Mouse (Mus musculus): ENCODE measurements around the gene Hsph1. TPM values are rescaled to one million over a fixed set of nuclear protein-coding genes. Genes with fewer than 3 reads are reported as not detected.

Gene Hsph1
- total and polyA plus RNA-seq, 3 experiments = 57.5 to 156 (median 80.9) TPM

- Histone ChIP-seq H3K27ac (ENCODE audit: insufficient read depth, low read depth) (no peak overlapping the region), H3K4me2 (ENCODE audit: insufficient read depth, low read depth, poor library complexity, severe bottlenecking) (no peak overlapping the region), H3K4me1 (ENCODE audit: control insufficient read depth in 1 of 2, insufficient read depth in 2 of 2) (peaks cover 0 to 13% of the 10 kb centered on the region in 2 experiments; a peak in 1 of 4 replicates), H3K36me3 (replicated peaks in 1 of 2; ENCODE audit: control insufficient read depth in 1 of 2, insufficient read depth in 1 of 2, low read length in 1 of 2) (peaks cover 0 to 17% of the 10 kb centered on the region in 2 experiments), H3K9ac (ENCODE audit: insufficient read depth, low read depth) (no peak overlapping the region), H3K27me3 (replicated peaks) (no peaks in the 10 kb centered on the region), H3K9me3 (replicated peaks; ENCODE audit: low read length) (peaks cover 6% of the 10 kb centered on the region), H3K79me2 (replicated peaks; ENCODE audit: control insufficient read depth, extremely low read depth, insufficient read depth, poor library complexity, severe bottlenecking) (no peaks in the 10 kb centered on the region), H3K4me3 (replicated peaks in 1 of 3; ENCODE audit: low read depth in 2 of 3, low read length in 2 of 3, poor library complexity in 1 of 3) (no peak overlapping the region)
- DNase-seq (ENCODE audit: extremely low read depth) = no peak
- dilution Hi-C loops (cut with MboI; ENCODE audit: extremely low pct_ligation_motif_present, extremely low pct_unique_long_range_greater_than_20kb, low sequenced_read_pairs) (no loop called here), in situ Hi-C loops (cut with MboI; ENCODE audit: low pct_ligation_motif_present, low pct_unique_long_range_greater_than_20kb, low sequenced_read_pairs) (no loop called here)
- TF ChIP-seq RCOR1 (conservative IDR thresholded peaks at IDR 0.05; ENCODE audit: low read depth, low read length) (no peak), POLR2A (IDR thresholded peaks at IDR 0.05; ENCODE audit: low read depth, low read length) (no peak), HCFC1 (IDR thresholded peaks at IDR 0.05; ENCODE audit: low read depth, low read length) (no peak), NRF1 (IDR thresholded peaks at IDR 0.05; ENCODE audit: low read depth, low read length) (no peak), NELFE (IDR thresholded peaks at IDR 0.05; ENCODE audit: low read depth, low read length) (no peak), MAZ (IDR thresholded peaks at IDR 0.05; ENCODE audit: low read depth, low read length) (no peak), CTCF (conservative IDR thresholded peaks at IDR 0.05 in 1 of 2, IDR thresholded peaks at IDR 0.05 in 1 of 2; ENCODE audit: low read depth in 2 of 2, low read length in 2 of 2) (no peak), MAX (IDR thresholded peaks at IDR 0.05; ENCODE audit: low read length) (no peak), IRF4 (IDR thresholded peaks at IDR 0.05; ENCODE audit: low read depth, low read length) (no peak), JUND (conservative IDR thresholded peaks at IDR 0.05; ENCODE audit: low read depth, low read length) (no peak), E2F4 (IDR thresholded peaks at IDR 0.05; ENCODE audit: insufficient replicate concordance, low read depth, low read length) (no peak), GABPA (IDR thresholded peaks at IDR 0.05; ENCODE audit: insufficient replicate concordance, low read depth, low read length) (no peak)
These were observed 12.8 kb upstream of the Hsph1 start for GRCm38 (mm10) chr5:149648895-149649406.

DNA sequence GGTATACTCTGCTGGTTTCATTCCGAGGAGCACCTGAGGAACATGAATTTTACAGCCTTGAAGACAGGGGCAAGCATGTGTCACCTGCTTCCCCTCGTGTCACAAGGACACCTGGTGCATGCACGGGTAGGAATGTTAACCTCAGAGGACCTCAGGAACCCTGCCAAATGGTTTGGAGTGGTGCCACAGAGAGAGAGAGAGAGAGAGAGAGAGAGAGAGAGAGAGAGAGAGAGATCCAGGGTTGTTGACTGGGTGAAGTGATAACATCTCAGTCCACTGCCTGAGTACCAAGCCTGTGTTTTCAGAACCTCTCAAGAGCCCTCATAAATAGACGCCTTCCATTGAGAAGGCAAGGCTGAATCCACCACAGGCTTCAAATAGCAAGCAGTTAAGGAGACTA, 12.0 kb upstream of the Hsph1 start:
- Histone ChIP-seq H3K9me3 (replicated peaks; ENCODE audit: low read length) (peaks cover 4% of the 10 kb centered on the region), H3K4me2 (ENCODE audit: insufficient read depth, low read depth, poor library complexity, severe bottlenecking) (no peak overlapping the region), H3K27me3 (replicated peaks) (no peaks in the 10 kb centered on the region), H3K79me2 (replicated peaks; ENCODE audit: control insufficient read depth, extremely low read depth, insufficient read depth, poor library complexity, severe bottlenecking) (no peaks in the 10 kb centered on the region; the same call in 1 of the 2 replicates), H3K4me1 (ENCODE audit: control insufficient read depth in 1 of 2, insufficient read depth in 2 of 2) (peaks cover 0 to 20% of the 10 kb centered on the region in 2 experiments; a peak in 1 of 4 replicates), H3K9ac (ENCODE audit: insufficient read depth, low read depth) (no peak overlapping the region), H3K4me3 (replicated peaks in 1 of 3; ENCODE audit: low read depth in 2 of 3, low read length in 2 of 3, poor library complexity in 1 of 3) (no peak overlapping the region), H3K27ac (ENCODE audit: insufficient read depth, low read depth) (no peak overlapping the region), H3K36me3 (replicated peaks in 1 of 2; ENCODE audit: control insufficient read depth in 1 of 2, insufficient read depth in 1 of 2, low read length in 1 of 2) (peaks cover 0 to 17% of the 10 kb centered on the region in 2 experiments)
- no peak for DNase-seq (ENCODE audit: extremely low read depth)
- in situ Hi-C loops (cut with MboI; ENCODE audit: low pct_ligation_motif_present, low pct_unique_long_range_greater_than_20kb, low sequenced_read_pairs) (no loop called here), dilution Hi-C loops (cut with MboI; ENCODE audit: extremely low pct_ligation_motif_present, extremely low pct_unique_long_range_greater_than_20kb, low sequenced_read_pairs) (no loop called here)
- TF ChIP-seq BHLHE40 (IDR thresholded peaks at IDR 0.05; ENCODE audit: low read depth, low read length) = no peak
- TF ChIP-seq MEF2A (IDR thresholded peaks at IDR 0.05; ENCODE audit: borderline replicate concordance, low read depth, low read length) = no peak

Data from CH12.LX (cell line).